Mouse (Mus musculus): ENCODE data around the gene Lcp2.
"Not testable (repeated sequence)": the region's sequence is repeated elsewhere in the genome, so short reads cannot be mapped to it uniquely, and the experiment has no call there.

The Lcp2 gene

DNA sequence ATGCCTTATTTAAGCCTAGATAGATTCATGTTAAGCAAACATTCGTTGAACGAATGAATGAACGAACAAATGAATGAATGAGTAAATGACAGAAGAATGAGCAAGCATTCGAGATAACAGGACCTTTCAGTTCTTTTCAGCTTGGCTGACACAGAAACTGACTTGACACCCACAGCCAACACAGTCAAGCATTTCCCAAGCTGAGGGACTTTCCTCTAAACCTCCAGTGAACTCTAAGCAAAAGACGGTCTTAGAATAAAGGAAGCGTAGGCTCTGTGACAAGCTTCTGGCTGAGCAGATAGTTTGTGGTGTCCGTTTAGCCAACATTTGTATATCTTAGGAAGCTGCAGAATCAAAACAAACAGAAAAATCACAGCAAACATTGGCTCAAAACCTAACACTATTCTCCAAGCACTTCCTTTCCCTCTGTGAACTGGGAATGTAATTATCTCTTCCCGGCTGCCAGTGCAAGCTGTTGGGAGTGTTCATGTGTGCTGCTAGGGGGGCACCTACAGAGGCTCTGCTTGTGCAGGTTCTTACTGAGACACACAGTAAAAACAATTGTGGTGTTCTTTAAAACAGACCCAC, 39.5 kb downstream of the Lcp2 start:
- DNase-seq (ENCODE audit: low read depth), result no peak

DNA sequence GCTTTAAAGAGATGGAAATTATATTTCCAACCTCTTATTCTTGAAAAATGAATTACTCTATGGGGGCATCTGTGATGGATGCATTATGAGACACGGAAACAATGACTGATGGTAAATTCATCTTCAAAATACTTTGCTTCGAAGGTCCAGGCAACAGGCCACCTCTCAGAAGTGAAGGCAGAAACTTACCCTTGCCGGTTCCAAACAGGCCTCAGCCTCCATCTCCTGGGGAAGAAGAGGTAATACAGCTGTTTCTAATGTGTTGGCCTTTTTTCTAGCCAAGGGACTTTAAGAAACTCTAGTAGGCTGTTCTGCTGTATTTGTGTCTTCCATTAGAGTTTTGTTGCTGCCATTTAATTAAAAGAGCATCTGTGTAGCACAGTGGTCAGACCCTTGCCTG, 40.3 kb downstream of the Lcp2 start:
- DNase-seq (ENCODE audit: low read depth), result no peak

DNA sequence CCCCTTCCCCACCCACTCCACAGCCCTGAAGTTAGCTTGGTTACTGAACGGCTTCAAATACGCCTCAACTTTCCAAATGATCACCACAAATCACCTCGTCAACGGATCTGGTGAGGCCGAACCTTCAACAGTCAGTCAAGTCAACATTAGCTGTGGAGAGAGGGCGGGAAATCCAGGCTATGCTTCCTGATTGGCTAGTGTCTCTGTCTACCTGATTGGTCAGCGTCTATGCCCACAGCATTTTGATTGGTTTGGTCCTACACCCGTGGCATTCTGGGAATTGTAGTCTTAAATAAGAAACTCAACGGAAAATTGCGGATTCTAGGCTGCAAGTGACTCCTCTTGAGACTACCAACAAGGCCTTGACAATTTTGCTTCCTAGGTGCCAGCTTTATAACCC, 51.7 kb downstream of the Lcp2 start, which contains the start of gene 4930469K13Rik:
4930469K13Rik (minus strand) TSS at position 133 of the 400 bp plus-strand sequence.
- DNase-seq (ENCODE audit: low read depth), result no peak

DNA sequence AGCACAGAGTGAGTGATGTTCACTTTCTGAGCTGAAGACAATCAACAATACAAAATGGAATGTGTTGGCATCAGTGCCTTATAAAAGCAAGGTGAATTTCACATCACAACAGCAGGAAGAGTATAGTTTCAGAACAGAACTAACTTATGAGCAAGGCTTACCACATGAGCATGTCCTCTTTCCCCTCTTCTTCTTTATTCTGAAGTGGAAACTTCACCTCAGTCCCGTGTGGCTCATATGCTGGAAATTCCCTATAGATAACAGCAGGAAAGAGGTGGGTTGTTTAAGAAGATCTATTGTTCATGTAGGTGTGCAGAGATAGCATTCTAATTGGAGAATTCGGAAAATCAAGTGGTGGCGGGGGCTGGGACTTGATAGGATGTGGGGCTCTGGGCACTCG, 55.1 kb downstream of the Lcp2 start:
- DNase-seq (ENCODE audit: low read depth), result no peak

- DNase-seq (ENCODE audit: low read depth), result no peak
Measured at GRCm38 (mm10) chr11:34104919-34105318, 58.2 kb downstream of the Lcp2 start.

GRCm38 (mm10) chr11:34109260-34109659, 62.5 kb downstream of the Lcp2 start:
- DNase-seq (ENCODE audit: low read depth), result no peak

GRCm38 (mm10) chr11:34111940-34112339, 65.2 kb downstream of the Lcp2 start:
- DNase-seq (ENCODE audit: low read depth), result no peak

GRCm38 (mm10) chr11:34112781-34113380, 66.2 kb downstream of the Lcp2 start:
- no peak for DNase-seq (ENCODE audit: low read depth)

GRCm38 (mm10) chr11:34113760-34114159, 67.0 kb downstream of the Lcp2 start:
- DNase-seq (ENCODE audit: low read depth), result no peak

DNA sequence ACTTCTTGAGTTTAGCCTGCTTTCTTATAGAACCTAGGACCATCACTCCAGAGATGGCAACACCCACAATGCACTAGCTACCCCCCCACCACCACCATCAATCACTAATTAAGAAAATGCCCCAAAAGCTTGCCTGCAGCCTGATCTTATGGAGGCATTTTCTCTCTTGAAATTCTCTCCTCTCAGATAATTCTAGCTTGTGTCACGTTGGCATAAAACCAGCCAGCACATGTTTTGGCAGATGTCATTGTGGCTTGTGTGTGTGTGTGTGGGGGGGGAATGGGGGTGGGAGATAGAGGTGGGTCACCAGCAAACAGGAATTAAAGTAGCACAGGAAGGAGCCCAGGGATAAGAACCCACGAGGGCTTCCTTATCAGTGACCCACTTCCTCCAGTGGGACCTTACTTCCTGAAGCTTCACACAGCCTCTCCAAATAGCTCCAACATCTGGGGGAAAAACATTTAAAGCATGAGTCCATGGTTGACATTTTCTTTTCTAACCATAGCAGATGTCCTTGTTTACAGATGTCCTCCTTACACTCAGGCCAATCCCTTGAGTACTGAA, 69.9 kb downstream of the Lcp2 start:
- DNase-seq (ENCODE audit: low read depth), result no peak

- no peak for DNase-seq (ENCODE audit: low read depth)
Measured at GRCm38 (mm10) chr11:34117581-34117980, 70.9 kb downstream of the Lcp2 start.

- no peak for DNase-seq (ENCODE audit: low read depth)
Measured at GRCm38 (mm10) chr11:34118319-34118718, 71.6 kb downstream of the Lcp2 start.

DNA sequence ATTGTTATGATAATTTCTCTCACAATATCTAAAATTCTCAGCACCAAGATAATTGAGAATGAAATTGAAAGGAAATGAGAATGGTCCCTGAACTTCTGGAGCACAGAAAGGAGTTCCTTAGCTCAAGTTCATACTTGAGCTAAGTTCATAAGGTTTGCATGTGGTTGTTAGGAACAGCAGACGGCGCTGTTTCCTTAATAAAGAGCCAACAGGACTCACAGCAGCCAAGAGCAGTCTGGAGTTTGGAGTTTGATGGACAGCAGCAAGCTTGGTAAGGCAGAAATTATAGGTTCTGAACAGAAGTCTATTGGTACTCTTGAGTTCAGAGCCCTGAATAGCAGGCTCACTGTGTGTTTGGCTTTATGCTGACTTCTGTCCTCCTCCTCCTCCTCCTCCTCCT, 76.4 kb downstream of the Lcp2 start:
- DNase-seq (ENCODE audit: low read depth), result peak; percentile 43

- no peak for DNase-seq (ENCODE audit: low read depth)
Measured at GRCm38 (mm10) chr11:34124852-34125251, 78.1 kb downstream of the Lcp2 start.

DNA sequence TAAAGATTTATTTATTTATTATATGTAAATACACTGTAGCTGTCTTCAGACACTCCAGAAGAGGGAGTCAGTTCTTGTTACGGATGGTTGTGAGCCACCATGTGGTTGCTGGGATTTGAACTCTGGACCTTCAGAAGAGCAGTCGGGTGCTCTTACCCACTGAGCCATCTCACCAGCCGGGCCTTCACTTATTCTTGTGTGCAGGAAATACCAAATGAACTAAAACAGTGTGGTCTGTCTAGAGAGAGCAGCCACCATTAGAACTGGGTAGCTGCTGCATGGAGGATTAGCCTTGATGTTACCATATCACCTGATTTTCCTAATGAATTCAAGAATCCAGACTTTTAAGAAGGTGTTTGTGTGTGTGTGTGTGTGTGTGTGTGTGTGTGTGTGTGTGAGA, 79.0 kb downstream of the Lcp2 start:
- DNase-seq (ENCODE audit: low read depth), result not testable (repeated sequence)

- no peak for DNase-seq (ENCODE audit: low read depth)
Measured at GRCm38 (mm10) chr11:34128412-34128811, 81.7 kb downstream of the Lcp2 start.

- no peak for DNase-seq (ENCODE audit: low read depth)
Measured at GRCm38 (mm10) chr11:34139296-34139695, 92.6 kb downstream of the Lcp2 start.

All from c-Kit-positive CD71-negative TER-119-negative erythroid progenitor cells, embryonic 14.5 days (primary cell).